Mouse (Mus musculus) heart, embryonic 15.5 days (tissue): Measurements from ENCODE around the gene Slc38a11. TPM values are rescaled to one million over a fixed set of nuclear protein-coding genes. Genes with fewer than 3 reads are reported as not detected.

Experiments
- ATAC-seq: fragments of 200-750 bp; cut with Nextera tagmentation; replicated peaks from 2 replicates; pipeline ENCODE4 v1.8.0; 2017; ENCODE audit warnings: low read depth, moderate TSS enrichment; ENCODE audit not compliant: insufficient number of reproducible peaks, insufficient read depth, low FRiP score
- H3K27ac ChIP-seq: fragments of 300-500 bp; sonication (generic); 2 replicates; pipeline ENCODE4 v1.5.1; 2015; ENCODE audit warnings: mild to moderate bottlenecking, inconsistent platforms
- H3K27me3 ChIP-seq: fragments of 300-500 bp; sonication (generic); 2 replicates; pipeline ENCODE4 v1.6.1; 2015; ENCODE audit warnings: inconsistent platforms
- H3K36me3 ChIP-seq: fragments of 300-500 bp; sonication (generic); 2 replicates; pipeline ENCODE4 v1.6.1; 2015; ENCODE audit warnings: mild to moderate bottlenecking, inconsistent platforms
- H3K4me1 ChIP-seq: fragments of 300-500 bp; sonication (generic); replicated peaks from 2 replicates; pipeline ENCODE4 v1.6.1; 2015; ENCODE audit warnings: inconsistent platforms
- H3K4me2 ChIP-seq: fragments of 300-500 bp; sonication (generic); 2 replicates; pipeline ENCODE4 v1.6.1; 2015; ENCODE audit warnings: inconsistent platforms, mild to moderate bottlenecking, moderate library complexity
- H3K4me3 ChIP-seq: fragments of 300-500 bp; sonication (generic); 2 replicates; pipeline ENCODE4 v1.5.1; 2015; ENCODE audit warnings: mild to moderate bottlenecking, inconsistent platforms
- H3K9ac ChIP-seq: fragments of 300-500 bp; sonication (generic); 2 replicates; pipeline ENCODE4 v1.6.1; 2015; ENCODE audit warnings: mild to moderate bottlenecking, inconsistent platforms
- H3K9me3 ChIP-seq: fragments of 300-500 bp; sonication (generic); replicated peaks from 2 replicates; pipeline ENCODE4 v1.6.1; 2016; ENCODE audit warnings: inconsistent platforms
- WGBS: fragments of 180-500 bp; shearing (Covaris S2); methylation state at CpG from one replicate; pipeline ENCODE4 v1.1.7; 2015; ENCODE audit warnings: mixed read lengths; 5-methylcytosine and 5-hydroxymethylcytosine counted together
- polyA plus RNA-seq: library from polyadenylated mRNA; unstranded; fragments of >200 nt; fragmentation: Nextera tagmentation; extraction: Ambion mirVana; gene quantifications from 2 replicates; pipeline ENCODE4 v1.2.1, GENCODE M21; 2015

The Slc38a11 gene
- polyA plus RNA-seq, 1 experiment from 2014 or later: 0.09 TPM

GRCm38 (mm10) chr2:65373076-65373475 lies 9.2 kb upstream of the Slc38a11 start:
- no peak overlapping the region for H3K4me2 ChIP-seq
- no peaks in the 10 kb centered on the region for H3K9me3 ChIP-seq
- H3K27me3 ChIP-seq: no peaks in the 10 kb centered on the region
- no peaks in the 10 kb centered on the region for H3K36me3 ChIP-seq
- no peak overlapping the region for H3K4me3 ChIP-seq
- H3K9ac ChIP-seq: no peak overlapping the region
- WGBS: 84% methylated on average over 4 of the region's 4 CpGs
- no peak for ATAC-seq
- H3K4me1 ChIP-seq: no peaks in the 10 kb centered on the region
- H3K27ac ChIP-seq: no peak overlapping the region

- 76% methylated on average over 9 of the region's 9 CpGs for WGBS
- H3K27ac ChIP-seq: no peak overlapping the region
- no peak overlapping the region for H3K4me2 ChIP-seq
- no peaks in the 10 kb centered on the region; the same call in 1 of the 2 replicates for H3K4me1 ChIP-seq
- no peaks in the 10 kb centered on the region for H3K27me3 ChIP-seq
- no peak overlapping the region for H3K4me3 ChIP-seq
- no peak overlapping the region for H3K9ac ChIP-seq
- H3K9me3 ChIP-seq: no peaks in the 10 kb centered on the region
- ATAC-seq: no peak
- no peaks in the 10 kb centered on the region for H3K36me3 ChIP-seq
Observed at GRCm38 (mm10) chr2:65360736-65361475, 2.9 kb downstream of the Slc38a11 start.

GRCm38 (mm10) chr2:65347367-65347766 lies 16.5 kb downstream of the Slc38a11 start:
- Histone ChIP-seq H3K27ac (no peak overlapping the region), H3K9ac (no peak overlapping the region), H3K4me3 (no peak overlapping the region), H3K9me3 (no peaks in the 10 kb centered on the region), H3K36me3 (no peaks in the 10 kb centered on the region), H3K4me1 (peaks cover 5% of the 10 kb centered on the region; the same call in 1 of the 2 replicates), H3K27me3 (no peaks in the 10 kb centered on the region), H3K4me2 (no peak overlapping the region)
- 53% methylated on average over 4 of the region's 4 CpGs for WGBS
- ATAC-seq: no peak

DNA sequence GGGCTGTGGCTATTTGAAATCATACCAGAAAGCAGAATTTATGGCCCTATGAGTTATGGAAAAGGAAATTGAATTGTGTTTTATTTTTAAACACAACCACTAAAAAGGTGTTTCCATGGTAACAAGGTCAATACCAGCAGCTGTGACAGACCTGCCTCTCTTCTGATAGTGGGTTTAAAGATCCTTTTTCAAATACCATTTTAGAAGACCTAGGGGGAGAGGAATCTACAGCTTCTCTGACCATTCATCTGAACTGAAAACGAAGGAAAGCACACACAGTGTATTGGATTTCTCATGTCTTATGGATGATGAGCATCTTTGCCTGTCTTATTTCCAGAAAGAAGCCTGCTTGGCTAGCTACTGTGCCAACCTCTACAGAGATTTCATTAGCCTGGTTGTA lies 16.9 kb downstream of the Slc38a11 start:
- Histone ChIP-seq H3K9me3 (no peaks in the 10 kb centered on the region), H3K27ac (no peak overlapping the region), H3K9ac (no peak overlapping the region), H3K4me2 (no peak overlapping the region), H3K36me3 (no peaks in the 10 kb centered on the region), H3K4me1 (peaks cover 8% of the 10 kb centered on the region), H3K4me3 (no peak overlapping the region), H3K27me3 (no peaks in the 10 kb centered on the region)
- 55% methylated on average over 1 of the region's 1 CpGs for WGBS
- no peak for ATAC-seq

DNA sequence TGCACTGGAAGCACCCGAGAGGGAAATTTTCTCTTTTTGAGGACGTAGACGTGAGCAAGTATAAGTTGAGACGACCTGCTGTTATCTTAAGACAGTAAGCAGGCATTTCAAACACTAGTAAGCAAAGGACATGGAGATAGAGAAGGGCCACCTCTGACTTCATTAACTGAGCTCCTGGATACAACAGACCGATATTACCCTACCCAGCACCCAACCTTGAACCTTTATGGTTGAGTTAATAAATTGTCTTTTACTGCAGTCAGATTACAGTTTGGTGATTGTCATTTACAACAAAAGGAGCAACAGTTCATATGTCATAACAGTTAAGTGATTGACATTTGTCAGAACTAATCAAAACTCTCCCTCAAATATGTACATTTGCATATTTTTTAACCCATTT lies 17.8 kb downstream of the Slc38a11 start:
- Histone ChIP-seq H3K4me3 (no peak overlapping the region), H3K27ac (no peak overlapping the region), H3K9ac (no peak overlapping the region), H3K27me3 (no peaks in the 10 kb centered on the region), H3K4me2 (no peak overlapping the region), H3K36me3 (no peaks in the 10 kb centered on the region), H3K9me3 (no peaks in the 10 kb centered on the region), H3K4me1 (peaks cover 11% of the 10 kb centered on the region)
- 79% methylated on average over 5 of the region's 5 CpGs for WGBS
- no peak for ATAC-seq

DNA sequence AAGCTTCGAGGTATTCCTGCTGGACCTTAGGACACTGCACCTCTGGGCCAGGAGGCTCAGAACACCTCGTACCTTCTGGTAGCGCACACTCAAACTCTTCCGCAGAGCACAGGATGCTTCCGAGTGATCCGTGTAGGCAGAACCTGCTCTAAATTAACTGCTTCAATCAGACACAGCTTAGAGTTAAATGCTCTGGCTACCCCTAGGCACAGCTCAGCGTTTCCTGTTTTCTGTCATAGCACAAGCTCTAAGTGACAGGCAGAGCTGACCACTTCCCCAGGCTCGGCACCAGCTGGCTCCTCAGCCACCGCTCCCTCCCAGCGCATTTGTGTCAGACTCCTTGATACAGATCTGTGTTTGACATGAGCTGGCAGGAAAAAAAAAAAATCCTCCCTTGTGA lies 21.8 kb downstream of the Slc38a11 start:
- Histone ChIP-seq H3K4me3 (no peak overlapping the region), H3K27me3 (no peaks in the 10 kb centered on the region), H3K36me3 (no peaks in the 10 kb centered on the region), H3K9ac (no peak overlapping the region), H3K4me2 (no peak overlapping the region), H3K9me3 (no peaks in the 10 kb centered on the region), H3K27ac (no peak overlapping the region), H3K4me1 (peaks cover 11% of the 10 kb centered on the region)
- 28% methylated on average over 10 of the region's 10 CpGs for WGBS
- peak; percentile 68 for ATAC-seq

DNA sequence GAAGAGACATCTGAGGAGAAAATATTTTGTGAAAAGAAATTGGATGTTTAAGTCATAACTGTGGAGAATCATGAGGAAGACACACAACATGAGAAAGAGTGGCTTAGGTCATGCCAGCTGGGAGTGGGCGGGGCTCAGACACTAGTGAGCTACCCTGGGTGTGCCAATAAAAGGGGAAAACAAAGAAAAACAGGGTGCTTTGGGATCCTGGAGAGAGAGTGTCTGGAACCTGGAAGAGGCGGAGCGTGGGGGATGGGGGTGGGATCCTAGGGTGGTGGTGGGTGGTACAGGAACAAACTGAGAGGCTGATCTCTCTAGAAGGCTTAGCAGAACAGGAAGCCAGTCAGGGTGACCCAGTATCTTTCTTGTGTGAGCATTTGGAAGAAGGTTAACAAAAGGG lies 23.0 kb downstream of the Slc38a11 start:
- H3K4me2 ChIP-seq: no peak overlapping the region
- whole genome bisulfite sequencing: 83% methylated on average over 3 of the region's 3 CpGs

DNA sequence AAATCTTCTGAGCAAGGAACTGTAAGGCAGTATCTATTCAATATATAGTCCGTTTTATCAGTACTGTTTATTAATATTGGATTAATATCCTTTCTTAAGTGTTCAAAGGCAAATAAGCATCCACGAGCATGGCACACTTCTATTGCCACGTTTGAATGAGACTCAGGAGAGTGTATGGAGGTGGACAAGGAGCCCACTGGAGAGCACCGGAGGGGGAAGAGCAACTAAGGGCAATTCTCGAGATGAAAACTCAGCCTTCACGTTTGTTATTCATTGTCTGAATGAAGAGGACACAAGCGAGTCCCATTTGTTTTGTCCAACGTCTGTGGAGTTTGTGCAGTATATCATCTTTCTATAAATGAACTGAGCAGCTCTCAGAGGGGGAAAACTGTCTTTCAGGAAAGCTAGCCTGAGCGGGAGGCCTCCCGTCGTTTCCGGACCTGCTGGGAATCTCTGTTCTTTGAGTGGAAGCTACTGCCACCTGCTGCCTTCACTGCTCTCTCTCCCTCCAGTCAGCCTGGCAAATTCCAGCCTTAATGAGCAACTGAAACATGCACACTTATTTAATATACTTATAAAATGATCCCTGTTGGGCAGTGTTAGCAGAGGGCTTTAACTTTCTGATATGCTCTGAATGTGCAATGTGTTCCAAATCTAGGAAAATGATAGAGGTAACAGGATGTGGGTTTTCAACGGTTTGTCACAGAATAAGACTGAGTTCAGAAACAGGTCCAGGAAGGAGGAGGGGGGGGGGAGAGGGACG lies 26.3 kb downstream of the Slc38a11 start:
- Histone ChIP-seq H3K27me3 (no peaks in the 10 kb centered on the region), H3K4me1 (peaks cover 14% of the 10 kb centered on the region), H3K4me3 (no peak overlapping the region), H3K36me3 (no peaks in the 10 kb centered on the region), H3K4me2 (peak overlapping the region; percentile 36), H3K9ac (no peak overlapping the region), H3K9me3 (no peaks in the 10 kb centered on the region), H3K27ac (no peak overlapping the region)
- WGBS: 20% methylated on average over 14 of the region's 14 CpGs
- ATAC-seq: peak; percentile 54; the same call in 1 of the 2 replicates

More for the DNA sequence above, 23.0 kb downstream of the Slc38a11 start:
- H3K9ac ChIP-seq: no peak overlapping the region
- no peak overlapping the region for H3K27ac ChIP-seq
- no peak overlapping the region for H3K4me3 ChIP-seq
- H3K27me3 ChIP-seq: no peaks in the 10 kb centered on the region
- H3K9me3 ChIP-seq: no peaks in the 10 kb centered on the region
- no peak for ATAC-seq
- H3K36me3 ChIP-seq: no peaks in the 10 kb centered on the region
- H3K4me1 ChIP-seq: peaks cover 11% of the 10 kb centered on the region

DNA sequence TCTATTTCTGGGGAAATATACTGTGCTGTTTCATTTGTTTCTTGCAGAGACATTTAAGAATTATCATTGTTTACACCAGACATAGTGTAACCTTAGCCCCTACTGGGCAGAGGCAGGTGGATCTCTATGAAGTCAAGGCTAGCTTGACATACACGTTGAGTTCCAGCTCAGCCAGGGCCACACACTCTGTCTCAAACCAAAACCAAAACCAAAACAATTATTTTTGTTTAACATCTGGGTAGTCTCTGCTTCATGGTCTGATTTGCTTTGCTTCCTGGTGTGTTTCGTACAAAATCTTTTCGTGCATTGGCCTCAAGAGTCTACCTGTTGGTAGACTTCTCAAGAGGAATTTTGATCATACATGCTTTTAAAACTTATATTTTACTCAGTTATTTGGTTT lies 27.2 kb downstream of the Slc38a11 start:
- 84% methylated on average over 3 of the region's 3 CpGs for WGBS
- no peak for ATAC-seq
- no peak overlapping the region for H3K4me3 ChIP-seq
- H3K36me3 ChIP-seq: no peaks in the 10 kb centered on the region
- H3K9ac ChIP-seq: no peak overlapping the region
- H3K9me3 ChIP-seq: no peaks in the 10 kb centered on the region
- H3K4me2 ChIP-seq: no peak overlapping the region
- peaks cover 8% of the 10 kb centered on the region; the same call in 1 of the 2 replicates for H3K4me1 ChIP-seq
- no peaks in the 10 kb centered on the region for H3K27me3 ChIP-seq
- H3K27ac ChIP-seq: no peak overlapping the region

DNA sequence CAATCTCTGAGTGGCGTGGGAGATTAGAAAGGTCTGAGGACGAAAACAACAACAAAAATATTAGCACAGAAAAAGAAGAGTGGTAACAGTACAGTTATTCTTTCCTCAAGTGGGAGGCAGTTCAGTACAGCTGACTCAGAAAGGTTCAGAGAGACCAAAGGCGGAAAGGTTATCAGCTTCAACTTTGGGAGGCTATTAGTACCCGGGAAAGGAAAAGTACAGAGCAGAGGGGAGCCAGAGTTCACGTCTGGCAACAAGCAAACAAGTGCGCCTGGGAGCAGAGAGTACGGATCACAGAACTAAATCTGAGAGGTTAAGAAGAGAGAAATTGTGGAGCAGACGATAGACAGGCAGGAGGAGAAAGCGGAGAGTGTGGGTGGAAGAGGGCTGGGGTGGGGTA lies 29.7 kb downstream of the Slc38a11 start:
- WGBS: 40% methylated on average over 9 of the region's 9 CpGs
- H3K4me3 ChIP-seq: no peak overlapping the region
- H3K27me3 ChIP-seq: no peaks in the 10 kb centered on the region
- H3K9ac ChIP-seq: no peak overlapping the region
- no peaks in the 10 kb centered on the region for H3K36me3 ChIP-seq
- ATAC-seq: no peak
- no peak overlapping the region for H3K27ac ChIP-seq
- no peak overlapping the region for H3K4me2 ChIP-seq
- no peaks in the 10 kb centered on the region for H3K9me3 ChIP-seq
- H3K4me1 ChIP-seq: peaks cover 8% of the 10 kb centered on the region; the same call in 1 of the 2 replicates

GRCm38 (mm10) chr2:65331321-65331720 lies 32.5 kb downstream of the Slc38a11 start:
- ATAC-seq: no peak
- H3K4me1 ChIP-seq: peaks cover 8% of the 10 kb centered on the region; the same call in 1 of the 2 replicates

More at GRCm38 (mm10) chr2:65331321-65331720, 32.5 kb downstream of the Slc38a11 start:
- no peaks in the 10 kb centered on the region for H3K27me3 ChIP-seq
- H3K27ac ChIP-seq: no peak overlapping the region
- H3K36me3 ChIP-seq: no peaks in the 10 kb centered on the region
- 86% methylated on average over 2 of the region's 2 CpGs for WGBS
- H3K9ac ChIP-seq: no peak overlapping the region
- H3K4me3 ChIP-seq: no peak overlapping the region
- H3K9me3 ChIP-seq: no peaks in the 10 kb centered on the region
- H3K4me2 ChIP-seq: no peak overlapping the region
